Mouse (Mus musculus) embryonic facial prominence, embryonic 10.5 days (tissue): ENCODE results near the gene Ndufa4l2. TPM values are rescaled to one million over a fixed set of nuclear protein-coding genes. Genes with fewer than 3 reads are reported as not detected.

Source experiments
- DNase-seq: peaks from one replicate; pipeline ENCODE4 v3.0.0-alpha.2; 2017; ENCODE audit warnings: low spot score
- H3K27ac ChIP-seq: fragments of 300-500 bp; sonication (generic); replicated peaks from 2 replicates; pipeline ENCODE4 v1.5.1; 2016; ENCODE audit warnings: mild to moderate bottlenecking
- H3K27me3 ChIP-seq: fragments of 300-500 bp; sonication (generic); replicated peaks from 2 replicates; pipeline ENCODE4 v1.6.1; 2016; ENCODE audit warnings: low read depth, mild to moderate bottlenecking; ENCODE audit not compliant: poor library complexity, severe bottlenecking
- H3K36me3 ChIP-seq: fragments of 300-500 bp; sonication (generic); replicated peaks from 2 replicates; pipeline ENCODE4 v1.6.1; 2016; ENCODE audit warnings: mild to moderate bottlenecking, moderate library complexity
- H3K4me1 ChIP-seq: fragments of 300-500 bp; sonication (generic); 2 replicates; pipeline ENCODE4 v1.6.1; 2016
- H3K4me3 ChIP-seq: fragments of 300-500 bp; sonication (generic); 2 replicates; pipeline ENCODE4 v1.5.1; 2016; ENCODE audit warnings: mild to moderate bottlenecking, moderate library complexity
- H3K9me3 ChIP-seq: fragments of 300-500 bp; sonication (generic); 2 replicates; pipeline ENCODE4 v1.6.1; 2016; ENCODE audit warnings: mild to moderate bottlenecking
- WGBS: fragments of 180-500 bp; shearing (Covaris S2); methylation state at CpG from one replicate; pipeline ENCODE4 v1.1.7; 2016; 5-methylcytosine and 5-hydroxymethylcytosine counted together
- polyA plus RNA-seq: library from polyadenylated mRNA; unstranded; fragments of >200 nt; fragmentation: Nextera tagmentation; extraction: Ambion mirVana; gene quantifications from 2 replicates; pipeline ENCODE4 v1.2.1, GENCODE M21; 2016

Gene Ndufa4l2
- polyA plus RNA-seq, result 2.2 and 4.5 TPM in 2 replicates

- H3K27me3 ChIP-seq, result peaks cover 98% of the 10 kb centered on the region
- peak; percentile 29 for DNase-seq
- WGBS, result 7% methylated on average over 6 of the region's 6 CpGs
- peaks cover 90% of the 10 kb centered on the region for H3K4me1 ChIP-seq
- H3K27ac ChIP-seq, result peak within 1 kb of the TSS; percentile 83; the same call in 1 of the 2 replicates
- 0 out of 2 replicates have a peak, but pooled peaks cover 4% of the 10 kb centered on the region for H3K9me3 ChIP-seq
- peak within 1 kb of the TSS; percentile 64 for H3K4me3 ChIP-seq
- H3K36me3 ChIP-seq, result peaks cover 29% of the 10 kb centered on the region
Observed at GRCm38 (mm10) chr10:127514764-127515163, at the start of gene Ndufa4l2. Ndufa4l2 (plus strand) TSS chr10:127514967.

- WGBS, result 53% methylated on average over 15 of the region's 15 CpGs
- Histone ChIP-seq H3K9me3 (no peaks in the 10 kb centered on the region), H3K4me3 (no peak overlapping the region), H3K27ac (no peak overlapping the region; the same call in 1 of the 2 replicates), H3K36me3 (peaks cover 61% of the 10 kb centered on the region), H3K4me1 (peaks cover 13% of the 10 kb centered on the region), H3K27me3 (no peaks in the 10 kb centered on the region)
- DNase-seq, result no peak
Observed at GRCm38 (mm10) chr10:127471281-127471988, 43.3 kb upstream of the Ndufa4l2 start.

- H3K27ac ChIP-seq, result no peak overlapping the region
- H3K27me3 ChIP-seq, result no peaks in the 10 kb centered on the region
- H3K36me3 ChIP-seq, result peaks cover 74% of the 10 kb centered on the region
- no peaks in the 10 kb centered on the region for H3K9me3 ChIP-seq
- WGBS, result 83% methylated on average over 9 of the region's 9 CpGs
- H3K4me3 ChIP-seq, result no peak overlapping the region
- H3K4me1 ChIP-seq, result peaks cover 13% of the 10 kb centered on the region
- no peak for DNase-seq
Observed at GRCm38 (mm10) chr10:127472722-127473121, 42.0 kb upstream of the Ndufa4l2 start.

- peaks cover 13% of the 10 kb centered on the region for H3K4me1 ChIP-seq
- H3K36me3 ChIP-seq, result peaks cover 78% of the 10 kb centered on the region
- 97% methylated on average over 4 of the region's 4 CpGs for WGBS
- H3K27ac ChIP-seq, result no peak overlapping the region
- no peaks in the 10 kb centered on the region for H3K9me3 ChIP-seq
- H3K4me3 ChIP-seq, result no peak overlapping the region
- H3K27me3 ChIP-seq, result no peaks in the 10 kb centered on the region
- DNase-seq, result no peak
Observed at GRCm38 (mm10) chr10:127475175-127475574, 39.6 kb upstream of the Ndufa4l2 start.

- H3K36me3 ChIP-seq, result peaks cover 80% of the 10 kb centered on the region
- WGBS, result 86% methylated on average over 3 of the region's 3 CpGs
- no peaks in the 10 kb centered on the region for H3K9me3 ChIP-seq
- no peak overlapping the region for H3K27ac ChIP-seq
- H3K4me1 ChIP-seq, result peaks cover 4% of the 10 kb centered on the region
- no peaks in the 10 kb centered on the region for H3K27me3 ChIP-seq
- DNase-seq, result no peak
- no peak overlapping the region for H3K4me3 ChIP-seq
Observed at GRCm38 (mm10) chr10:127476541-127476940, 38.2 kb upstream of the Ndufa4l2 start.

- no peaks in the 10 kb centered on the region for H3K9me3 ChIP-seq
- H3K36me3 ChIP-seq, result peaks cover 79% of the 10 kb centered on the region
- H3K27me3 ChIP-seq, result no peaks in the 10 kb centered on the region
- H3K4me1 ChIP-seq, result no peaks in the 10 kb centered on the region
- no peak for DNase-seq
- WGBS, result 89% methylated on average over 7 of the region's 7 CpGs
- no peak overlapping the region for H3K27ac ChIP-seq
- H3K4me3 ChIP-seq, result no peak overlapping the region
Observed at GRCm38 (mm10) chr10:127477301-127477700, 37.5 kb upstream of the Ndufa4l2 start.

- no peaks in the 10 kb centered on the region for H3K9me3 ChIP-seq
- DNase-seq, result no peak
Observed at GRCm38 (mm10) chr10:127479131-127479530, 35.6 kb upstream of the Ndufa4l2 start.

GRCm38 (mm10) chr10:127480833-127481813 lies 33.6 kb upstream of the Ndufa4l2 start:
- no peaks in the 10 kb centered on the region for H3K9me3 ChIP-seq
- no peak overlapping the region for H3K27ac ChIP-seq
- no peak for DNase-seq
- H3K36me3 ChIP-seq, result peaks cover 81% of the 10 kb centered on the region
- no peaks in the 10 kb centered on the region for H3K27me3 ChIP-seq
- no peaks in the 10 kb centered on the region for H3K4me1 ChIP-seq
- no peak overlapping the region for H3K4me3 ChIP-seq
- 88% methylated on average over 19 of the region's 19 CpGs for WGBS

More at GRCm38 (mm10) chr10:127479131-127479530, 35.6 kb upstream of the Ndufa4l2 start:
- WGBS, result 93% methylated on average over 4 of the region's 4 CpGs
- H3K36me3 ChIP-seq, result peaks cover 77% of the 10 kb centered on the region
- H3K27me3 ChIP-seq, result no peaks in the 10 kb centered on the region
- no peak overlapping the region for H3K4me3 ChIP-seq
- H3K27ac ChIP-seq, result no peak overlapping the region
- H3K4me1 ChIP-seq, result no peaks in the 10 kb centered on the region

GRCm38 (mm10) chr10:127485235-127485634 lies 29.5 kb upstream of the Ndufa4l2 start:
- no peaks in the 10 kb centered on the region for H3K27me3 ChIP-seq
- H3K9me3 ChIP-seq, result no peaks in the 10 kb centered on the region
- DNase-seq, result no peak
- peaks cover 81% of the 10 kb centered on the region for H3K36me3 ChIP-seq
- 89% methylated on average over 10 of the region's 10 CpGs for WGBS
- H3K4me1 ChIP-seq, result 0 out of 2 replicates have a peak, but pooled peaks cover 2% of the 10 kb centered on the region
- no peak overlapping the region for H3K27ac ChIP-seq
- no peak overlapping the region for H3K4me3 ChIP-seq

GRCm38 (mm10) chr10:127488856-127489255 lies 25.9 kb upstream of the Ndufa4l2 start:
- H3K4me3 ChIP-seq, result no peak overlapping the region
- H3K27me3 ChIP-seq, result no peaks in the 10 kb centered on the region
- no peaks in the 10 kb centered on the region for H3K9me3 ChIP-seq
- no peak for DNase-seq
- H3K4me1 ChIP-seq, result peaks cover 24% of the 10 kb centered on the region
- no peak overlapping the region for H3K27ac ChIP-seq
- peaks cover 91% of the 10 kb centered on the region for H3K36me3 ChIP-seq
- WGBS, result 90% methylated on average over 7 of the region's 7 CpGs

GRCm38 (mm10) chr10:127490160-127491127 lies 24.3 kb upstream of the Ndufa4l2 start:
- Histone ChIP-seq H3K9me3 (no peaks in the 10 kb centered on the region), H3K27me3 (no peaks in the 10 kb centered on the region), H3K4me1 (peaks cover 24% of the 10 kb centered on the region), H3K27ac (no peak overlapping the region), H3K36me3 (peaks cover 91% of the 10 kb centered on the region), H3K4me3 (no peak overlapping the region)
- DNase-seq, result no peak
- whole genome bisulfite sequencing, result 80% methylated on average over 18 of the region's 18 CpGs
